In genomic region chr5:138085421-138085911, GRCm38 (mm10) we compare ENCODE assay signal across 9 mouse cellular contexts. TPM values are rescaled to one million over a fixed set of nuclear protein-coding genes. Genes with fewer than 3 reads are reported as not detected.
DNase-seq lines count a peak whose midpoint lies in the region; ATAC-seq and TF ChIP-seq lines count a peak whose summit lies in the region.
"Had no signal": no experiment of that assay in that cellular context is flagged by ENCODE, and none has a peak within 500 bp of the region (broad histone marks: within the 10 kb centered on the region; RNA-seq: fewer than 3 reads in every experiment).

No protein-coding gene starts in this region.

- no peaks in the 10 kb centered on the region for H3K27me3 ChIP-seq in heart, embryonic 10.5 days (ENCODE audit: insufficient read depth, poor library complexity, severe bottlenecking)
- no peaks in the 10 kb centered on the region for H3K27me3 ChIP-seq in ES-Bruce4 (ENCODE audit: control insufficient read depth, insufficient read depth, low read length, poor library complexity, severe bottlenecking)
- H3K27me3 ChIP-seq in embryonic facial prominence, embryonic 12.5 days: no peaks in the 10 kb centered on the region
- no peaks in the 10 kb centered on the region for H3K27me3 ChIP-seq in hindbrain, embryonic 15.5 days
- no peaks in the 10 kb centered on the region for H3K27me3 ChIP-seq in liver, adult 2 months (ENCODE audit: control insufficient read depth, insufficient read depth, low read length)

- no peaks in the 10 kb centered on the region for H3K4me1 ChIP-seq in heart, embryonic 10.5 days
- peaks cover 2% of the 10 kb centered on the region for H3K4me1 ChIP-seq in ES-Bruce4 (ENCODE audit: control insufficient read depth, insufficient read depth, low read length)
- no peaks in the 10 kb centered on the region for H3K4me1 ChIP-seq in embryonic facial prominence, embryonic 12.5 days
- peaks cover 36% of the 10 kb centered on the region for H3K4me1 ChIP-seq in hindbrain, embryonic 15.5 days (replicated peaks)
- peaks cover 25% of the 10 kb centered on the region for H3K4me1 ChIP-seq in liver, adult 2 months (ENCODE audit: control insufficient read depth, insufficient read depth, low read length)

- WGBS in heart, embryonic 10.5 days: under 1% methylated on average over 18 of the region's 18 CpGs
- under 1% methylated on average over 18 of the region's 18 CpGs for WGBS in embryonic facial prominence, embryonic 12.5 days
- WGBS in hindbrain, embryonic 15.5 days: under 1% methylated on average over 18 of the region's 18 CpGs
- under 1% methylated on average over 18 of the region's 18 CpGs for WGBS in liver, adult 2 months

- no peak for DNase-seq in heart, embryonic 10.5 days (ENCODE audit: low spot score)
- no peak for DNase-seq in heart, adult 8-10 months (ENCODE audit: low spot score)
- DNase-seq in liver, adult 2 months (ENCODE audit: extremely low read depth, low read depth, low spot score): peak; percentile 67
- peak; percentile 78 for DNase-seq in naive thymus-derived CD4-positive, alpha-beta T cell, adult 2 months (ENCODE audit: low read depth)
- no peak for DNase-seq in right cerebral cortex, postnatal 14 days

- H3K9me3 ChIP-seq in heart, embryonic 10.5 days: no peaks in the 10 kb centered on the region
- H3K9me3 ChIP-seq in ES-Bruce4 (replicated peaks; ENCODE audit: control insufficient read depth, insufficient read depth, low read length, poor library complexity, severe bottlenecking): no peaks in the 10 kb centered on the region
- no peaks in the 10 kb centered on the region for H3K9me3 ChIP-seq in embryonic facial prominence, embryonic 12.5 days
- H3K9me3 ChIP-seq in hindbrain, embryonic 15.5 days: no peaks in the 10 kb centered on the region

- no peak for TF ChIP-seq CTCF in ES-Bruce4 (IDR thresholded peaks at IDR 0.05; ENCODE audit: low read depth, low read length)
- TF ChIP-seq CTCF in liver, adult 2 months (IDR thresholded peaks at IDR 0.05; ENCODE audit: low read depth, low read length): no peak

- no peak for ATAC-seq in embryonic facial prominence, embryonic 12.5 days (ENCODE audit: insufficient number of reproducible peaks, insufficient read depth, low FRiP score, low TSS enrichment)
- peak; percentile 3; the same call in 1 of the 2 replicates for ATAC-seq in hindbrain, embryonic 15.5 days (ENCODE audit: low FRiP score, low read depth)

- peak overlapping the region; percentile 96 for H3K4me3 ChIP-seq in heart, embryonic 10.5 days
- H3K4me3 ChIP-seq in ES-Bruce4 (ENCODE audit: low read depth, low read length): peak overlapping the region; percentile 99
- peak overlapping the region; percentile 91 for H3K4me3 ChIP-seq in embryonic facial prominence, embryonic 12.5 days
- peak overlapping the region; percentile 86 for H3K4me3 ChIP-seq in hindbrain, embryonic 15.5 days
- H3K4me3 ChIP-seq in liver, adult 2 months (ENCODE audit: insufficient read depth, low read depth, low read length): peak overlapping the region; percentile 91

- H3K27ac ChIP-seq in heart, embryonic 10.5 days: peak overlapping the region; percentile 96
- H3K27ac ChIP-seq in ES-Bruce4 (ENCODE audit: insufficient read depth, low read length): 0 out of 2 replicates have a peak overlapping the region, but pooled peaks have one; percentile 12
- peak overlapping the region; percentile 82 for H3K27ac ChIP-seq in embryonic facial prominence, embryonic 12.5 days
- peak overlapping the region; percentile 91 for H3K27ac ChIP-seq in hindbrain, embryonic 15.5 days (replicated peaks)
- H3K27ac ChIP-seq in liver, adult 2 months (replicated peaks; ENCODE audit: insufficient read depth, low read depth, low read length): peak overlapping the region; percentile 94

- peak overlapping the region; percentile 78 for H3K4me2 ChIP-seq in embryonic facial prominence, embryonic 12.5 days (replicated peaks)
- H3K4me2 ChIP-seq in hindbrain, embryonic 15.5 days: peak overlapping the region; percentile 78

- TF ChIP-seq EP300 in ES-Bruce4 (IDR thresholded peaks at IDR 0.05; ENCODE audit: insufficient read depth, low read depth, low read length): no peak

- peaks cover 17% of the 10 kb centered on the region; the same call in 1 of the 2 replicates for H3K36me3 ChIP-seq in heart, embryonic 10.5 days
- no peaks in the 10 kb centered on the region; the same call in none of the 2 replicates for H3K36me3 ChIP-seq in ES-Bruce4 (ENCODE audit: control insufficient read depth, insufficient read depth, low read length, poor library complexity, severe bottlenecking)
- no peaks in the 10 kb centered on the region for H3K36me3 ChIP-seq in embryonic facial prominence, embryonic 12.5 days
- no peaks in the 10 kb centered on the region for H3K36me3 ChIP-seq in hindbrain, embryonic 15.5 days
- peaks cover 7% of the 10 kb centered on the region for H3K36me3 ChIP-seq in liver, adult 2 months (ENCODE audit: control insufficient read depth, insufficient read depth, low read length)

- H3K9ac ChIP-seq in ES-Bruce4 (ENCODE audit: low read depth, poor library complexity, severe bottlenecking): peak overlapping the region; percentile 88
- H3K9ac ChIP-seq in embryonic facial prominence, embryonic 12.5 days: peak overlapping the region; percentile 95
- peak overlapping the region; percentile 98 for H3K9ac ChIP-seq in hindbrain, embryonic 15.5 days
- peak overlapping the region; percentile 96 for H3K9ac ChIP-seq in liver, adult 2 months (ENCODE audit: low read depth, low read length)

- no peak for TF ChIP-seq POLR2A in ES-Bruce4 (IDR thresholded peaks at IDR 0.05; ENCODE audit: insufficient read depth, low read length)
- TF ChIP-seq POLR2A in liver, adult 2 months (IDR thresholded peaks at IDR 0.05; ENCODE audit: extremely low read depth, insufficient read depth, low read length): no peak

- H3K79me2 ChIP-seq in liver, adult 2 months (ENCODE audit: control insufficient read depth, insufficient read depth, low read length): peaks cover 14% of the 10 kb centered on the region; the same call in 1 of the 2 replicates

RNA-seq across cellular contexts. Expression of gene Zkscan1, which starts 0.6 kb away (rescaled TPM):
- 15.6 and 15.8 TPM in 2 replicates for polyA plus RNA-seq in heart, embryonic 10.5 days (2016; fragmentation: Nextera tagmentation; extraction: Ambion mirVana)
- 10 to 100 TPM; 13.7 to 16.2 (median 15.3) TPM for total RNA-seq in heart, adult 8-10 months (2022)
- polyA plus RNA-seq in ES-Bruce4 (2011; ENCODE audit: insufficient read depth, insufficient read length, low read depth, missing spikeins): 15.1 and 15.3 TPM in 2 replicates
- polyA plus RNA-seq in embryonic facial prominence, embryonic 12.5 days (2016; fragmentation: Nextera tagmentation; extraction: Ambion mirVana): 26.3 and 29.2 TPM in 2 replicates
- 20.8 and 22.1 TPM in 2 replicates for polyA plus RNA-seq in hindbrain, embryonic 15.5 days (2015; fragmentation: Nextera tagmentation; extraction: Ambion mirVana)
- total RNA-seq in liver, adult 2 months (2014; rRNA removed): 22.2 and 24.3 TPM in 2 replicates
- 3.1 and 3.9 TPM in 2 replicates for polyA plus RNA-seq in liver, adult 2 months (2012; rRNA removed)

RNA-seq across cellular contexts. Expression of gene Zscan21, which starts 31.2 kb away (rescaled TPM):
- polyA plus RNA-seq in heart, embryonic 10.5 days (2016; fragmentation: Nextera tagmentation; extraction: Ambion mirVana): 50.0 and 65.1 TPM in 2 replicates
- 10 to 100 TPM; 11.2 to 12.9 (median 11.9) TPM for total RNA-seq in heart, adult 8-10 months (2022)
- polyA plus RNA-seq in ES-Bruce4 (2011; ENCODE audit: insufficient read depth, insufficient read length, low read depth, missing spikeins): 27.3 and 29.2 TPM in 2 replicates
- 80.7 and 85.4 TPM in 2 replicates for polyA plus RNA-seq in embryonic facial prominence, embryonic 12.5 days (2016; fragmentation: Nextera tagmentation; extraction: Ambion mirVana)
- polyA plus RNA-seq in hindbrain, embryonic 15.5 days (2015; fragmentation: Nextera tagmentation; extraction: Ambion mirVana): 81.4 and 82.6 TPM in 2 replicates
- total RNA-seq in liver, adult 2 months (2014; rRNA removed): 8.9 and 10.2 TPM in 2 replicates
- 6.0 and 6.8 TPM in 2 replicates for polyA plus RNA-seq in liver, adult 2 months (2012; rRNA removed)

RNA-seq across cellular contexts. Expression of gene Smok3c, which starts 32.5 kb away (rescaled TPM):
- polyA plus RNA-seq in heart, embryonic 10.5 days (2016; fragmentation: Nextera tagmentation; extraction: Ambion mirVana): not detected in 2 replicates
- total RNA-seq in heart, adult 8-10 months (2022): not detected
- not detected in 2 replicates for polyA plus RNA-seq in ES-Bruce4 (2011; ENCODE audit: insufficient read depth, insufficient read length, low read depth, missing spikeins)
- polyA plus RNA-seq in embryonic facial prominence, embryonic 12.5 days (2016; fragmentation: Nextera tagmentation; extraction: Ambion mirVana): not detected in 2 replicates
- polyA plus RNA-seq in hindbrain, embryonic 15.5 days (2015; fragmentation: Nextera tagmentation; extraction: Ambion mirVana): not detected in 2 replicates
- total RNA-seq in liver, adult 2 months (2014; rRNA removed): not detected in 2 replicates
- polyA plus RNA-seq in liver, adult 2 months (2012; rRNA removed): not detected in 2 replicates
- total RNA-seq: adrenal gland, adult 18-20 months had no signal

Comparison
In these comparisons a context has a peak if more than half of its experiments do, and no peak if none do; other contexts are left out.
1. DNase-seq: peak in liver, adult 2 months (single experiment) and naive thymus-derived CD4-positive, alpha-beta T cell, adult 2 months (single experiment); none in heart, embryonic 10.5 days (single experiment), heart, adult 8-10 months (single experiment) and right cerebral cortex, postnatal 14 days (single experiment).
2. H3K27ac ChIP-seq: peak in every context shown above with its lines; median percentile 96 in heart, embryonic 10.5 days; 94 in liver, adult 2 months; 91 in hindbrain, embryonic 15.5 days; 82 in embryonic facial prominence, embryonic 12.5 days; 12 in ES-Bruce4.
3. Peak in every context shown above with its lines, with median percentiles within 50 percentile points of each other: H3K4me3 ChIP-seq and H3K9ac ChIP-seq.